19 mouse cellular contexts compared by ENCODE assay signal in the genomic region with DNA sequence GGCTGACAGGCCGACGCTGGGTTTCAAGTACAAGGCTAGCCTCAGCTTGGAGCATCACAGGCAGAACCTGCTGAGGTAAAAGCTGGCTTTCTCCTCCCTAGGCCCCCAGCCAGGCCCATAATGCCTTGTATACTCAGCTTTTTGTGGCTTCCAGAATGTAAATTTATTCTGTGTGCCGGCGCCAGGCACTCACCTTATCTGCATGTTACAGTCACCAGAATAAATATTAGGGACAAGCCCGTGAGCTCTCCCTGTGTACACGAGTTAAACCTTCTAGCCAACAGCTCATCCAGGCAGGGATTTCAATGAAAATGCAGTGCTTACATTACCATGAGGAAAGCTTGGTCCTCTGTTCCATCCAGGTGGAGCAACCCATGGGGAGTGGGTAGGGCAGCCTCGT.
DNase-seq lines count a peak whose midpoint lies in the region; ATAC-seq and TF ChIP-seq lines count a peak whose summit lies in the region.
"Had no signal": no experiment of that assay in that cellular context is flagged by ENCODE, and none has a peak within 500 bp of the region (broad histone marks: within the 10 kb centered on the region; RNA-seq: fewer than 3 reads in every experiment).

No protein-coding gene starts in this region.

- DNase-seq in midbrain, embryonic 10.5 days (ENCODE audit: low spot score) = no peak
- DNase-seq in urinary bladder, postnatal 14 days (ENCODE audit: low spot score) = peak; percentile 16
- DNase-seq in urinary bladder, postnatal 25 days (ENCODE audit: low spot score) = no peak
- peak; percentile 79 for DNase-seq in stomach, postnatal 0 days (ENCODE audit: low spot score)
- DNase-seq in forebrain, embryonic 11.5 days (ENCODE audit: low spot score) = no peak
- DNase-seq: adrenal gland, adult 2 months; adrenal gland, postnatal 25 days; cerebellum, adult 11 months; cerebellum, adult 8-10 months; cerebellum, postnatal 25 days; forebrain, postnatal 0 days; gastrocnemius, postnatal 25 days; heart, postnatal 36 days had no signal

- WGBS in midbrain, embryonic 13.5 days = 65% methylated on average over 7 of the region's 7 CpGs
- WGBS in midbrain, embryonic 10.5 days = 78% methylated on average over 7 of the region's 7 CpGs
- 36% methylated on average over 7 of the region's 7 CpGs for WGBS in stomach, embryonic 14.5 days
- WGBS in stomach, postnatal 0 days = 38% methylated on average over 7 of the region's 7 CpGs
- 78% methylated on average over 7 of the region's 7 CpGs for WGBS in forebrain, embryonic 11.5 days

- no peak overlapping the region for H3K4me3 ChIP-seq in midbrain, embryonic 13.5 days (replicated peaks)
- no peak overlapping the region for H3K4me3 ChIP-seq in midbrain, embryonic 10.5 days
- H3K4me3 ChIP-seq in stomach, embryonic 14.5 days (ENCODE audit: low read depth, low read length) = no peak overlapping the region
- no peak overlapping the region for H3K4me3 ChIP-seq in stomach, postnatal 0 days (ENCODE audit: low read depth, low read length)
- H3K4me3 ChIP-seq in forebrain, embryonic 11.5 days (ENCODE audit: low read depth, low read length) = no peak overlapping the region
- H3K4me3 ChIP-seq: embryonic facial prominence, embryonic 13.5 days; forebrain, embryonic 13.5 days; heart, embryonic 12.5 days; hindbrain, embryonic 15.5 days had no signal

- 0 out of 2 replicates have a peak, but pooled peaks have one; percentile 30 for ATAC-seq in midbrain, embryonic 13.5 days
- peak; percentile 82 for ATAC-seq in stomach, embryonic 14.5 days (ENCODE audit: insufficient number of reproducible peaks, insufficient read depth, low FRiP score, low read depth)
- ATAC-seq in stomach, postnatal 0 days (ENCODE audit: low FRiP score, low TSS enrichment) = peak; percentile 90
- ATAC-seq in forebrain, embryonic 11.5 days (replicated peaks; ENCODE audit: low FRiP score) = no peak
- ATAC-seq: forebrain, embryonic 13.5 days; forebrain, postnatal 0 days had no signal

- H3K27ac ChIP-seq in midbrain, embryonic 13.5 days = peak overlapping the region; percentile 64
- no peak overlapping the region for H3K27ac ChIP-seq in midbrain, embryonic 10.5 days (replicated peaks)
- H3K27ac ChIP-seq in stomach, embryonic 14.5 days (ENCODE audit: low read length) = no peak overlapping the region
- peak overlapping the region; percentile 65 for H3K27ac ChIP-seq in stomach, postnatal 0 days (replicated peaks)
- no peak overlapping the region for H3K27ac ChIP-seq in forebrain, embryonic 11.5 days (ENCODE audit: low read depth, low read length)
- H3K27ac ChIP-seq: embryonic facial prominence, embryonic 13.5 days; forebrain, embryonic 13.5 days; hindbrain, embryonic 15.5 days had no signal

- no peak overlapping the region for H3K9ac ChIP-seq in midbrain, embryonic 13.5 days (replicated peaks)
- H3K9ac ChIP-seq in stomach, embryonic 14.5 days (replicated peaks; ENCODE audit: low read depth, low read length) = no peak overlapping the region
- no peak overlapping the region for H3K9ac ChIP-seq in stomach, postnatal 0 days (ENCODE audit: low read length)
- no peak overlapping the region for H3K9ac ChIP-seq in forebrain, embryonic 11.5 days (ENCODE audit: low read length)
- H3K9ac ChIP-seq: embryonic facial prominence, embryonic 13.5 days; forebrain, embryonic 13.5 days; forebrain, postnatal 0 days; heart, embryonic 12.5 days; hindbrain, embryonic 15.5 days had no signal

- no peaks in the 10 kb centered on the region for H3K27me3 ChIP-seq in midbrain, embryonic 13.5 days
- H3K27me3 ChIP-seq in midbrain, embryonic 10.5 days (ENCODE audit: low read depth, poor library complexity, severe bottlenecking) = no peaks in the 10 kb centered on the region; the same call in 1 of the 2 replicates
- no peaks in the 10 kb centered on the region for H3K27me3 ChIP-seq in stomach, embryonic 14.5 days (ENCODE audit: control insufficient read depth, insufficient read depth, low read length)
- H3K27me3 ChIP-seq in stomach, postnatal 0 days (ENCODE audit: control insufficient read depth, insufficient read depth, low read length) = no peaks in the 10 kb centered on the region
- H3K27me3 ChIP-seq in forebrain, embryonic 11.5 days (ENCODE audit: control insufficient read depth, insufficient read depth, low read length) = no peaks in the 10 kb centered on the region
- H3K27me3 ChIP-seq: embryonic facial prominence, embryonic 13.5 days; forebrain, embryonic 13.5 days; heart, embryonic 12.5 days; hindbrain, embryonic 15.5 days had no signal

- no peak for TF ChIP-seq CTCF in stomach, postnatal 0 days (IDR thresholded peaks at IDR 0.05; ENCODE audit: low read depth)

- H3K9me3 ChIP-seq in midbrain, embryonic 13.5 days = no peaks in the 10 kb centered on the region
- H3K9me3 ChIP-seq in midbrain, embryonic 10.5 days (replicated peaks) = no peaks in the 10 kb centered on the region
- no peaks in the 10 kb centered on the region for H3K9me3 ChIP-seq in stomach, embryonic 14.5 days (ENCODE audit: control insufficient read depth, low read depth, low read length)
- no peaks in the 10 kb centered on the region for H3K9me3 ChIP-seq in stomach, postnatal 0 days (ENCODE audit: control insufficient read depth, low read length)
- no peaks in the 10 kb centered on the region for H3K9me3 ChIP-seq in forebrain, embryonic 11.5 days (ENCODE audit: control insufficient read depth, low read length)
- H3K9me3 ChIP-seq: embryonic facial prominence, embryonic 13.5 days; forebrain, embryonic 13.5 days; heart, embryonic 12.5 days; hindbrain, embryonic 15.5 days had no signal

- no peak for TF ChIP-seq EP300 in stomach, postnatal 0 days (optimal IDR thresholded peaks at IDR 0.05)

- H3K4me2 ChIP-seq in midbrain, embryonic 13.5 days (replicated peaks) = no peak overlapping the region
- no peak overlapping the region for H3K4me2 ChIP-seq in stomach, embryonic 14.5 days (replicated peaks; ENCODE audit: low read depth, low read length)
- no peak overlapping the region for H3K4me2 ChIP-seq in stomach, postnatal 0 days (replicated peaks; ENCODE audit: low read depth)
- H3K4me2 ChIP-seq in forebrain, embryonic 11.5 days (ENCODE audit: low read depth, low read length, severe bottlenecking) = no peak overlapping the region
- H3K4me2 ChIP-seq: embryonic facial prominence, embryonic 13.5 days; forebrain, embryonic 13.5 days; heart, embryonic 12.5 days; hindbrain, embryonic 15.5 days had no signal

- no peaks in the 10 kb centered on the region for H3K36me3 ChIP-seq in midbrain, embryonic 13.5 days
- H3K36me3 ChIP-seq in midbrain, embryonic 10.5 days = no peaks in the 10 kb centered on the region
- no peaks in the 10 kb centered on the region for H3K36me3 ChIP-seq in stomach, embryonic 14.5 days (ENCODE audit: control insufficient read depth, insufficient read depth, low read length)
- no peaks in the 10 kb centered on the region for H3K36me3 ChIP-seq in stomach, postnatal 0 days (ENCODE audit: control insufficient read depth, insufficient read depth, low read length)
- no peaks in the 10 kb centered on the region for H3K36me3 ChIP-seq in forebrain, embryonic 11.5 days (ENCODE audit: control insufficient read depth, insufficient read depth, low read length)
- H3K36me3 ChIP-seq: embryonic facial prominence, embryonic 13.5 days; heart, embryonic 12.5 days; hindbrain, embryonic 15.5 days had no signal

- peaks cover 13% of the 10 kb centered on the region; the same call in 1 of the 2 replicates for H3K4me1 ChIP-seq in midbrain, embryonic 13.5 days (replicated peaks)
- H3K4me1 ChIP-seq in midbrain, embryonic 10.5 days = peaks cover 14% of the 10 kb centered on the region
- H3K4me1 ChIP-seq in stomach, embryonic 14.5 days (ENCODE audit: control insufficient read depth, insufficient read depth, low read length) = no peaks in the 10 kb centered on the region
- no peaks in the 10 kb centered on the region for H3K4me1 ChIP-seq in stomach, postnatal 0 days (replicated peaks; ENCODE audit: control insufficient read depth, insufficient read depth)
- H3K4me1 ChIP-seq in forebrain, embryonic 11.5 days (replicated peaks; ENCODE audit: control insufficient read depth, insufficient read depth, low read length) = no peaks in the 10 kb centered on the region
- H3K4me1 ChIP-seq: heart, embryonic 12.5 days; hindbrain, embryonic 15.5 days had no signal

Comparison
In these comparisons a context has a peak if more than half of its experiments do, and no peak if none do; other contexts are left out.
1. H3K27ac ChIP-seq: peak in midbrain, embryonic 13.5 days (single experiment) and stomach, postnatal 0 days (single experiment); none in midbrain, embryonic 10.5 days (single experiment), stomach, embryonic 14.5 days (single experiment) and forebrain, embryonic 11.5 days (single experiment).
2. DNase-seq: peak in urinary bladder, postnatal 14 days (single experiment) and stomach, postnatal 0 days (single experiment); none in midbrain, embryonic 10.5 days (single experiment), urinary bladder, postnatal 25 days (single experiment) and forebrain, embryonic 11.5 days (single experiment).